Mouse (Mus musculus) hindbrain, embryonic 14.5 days (tissue): ENCODE data around the gene Supt5. TPM values are rescaled to one million over a fixed set of nuclear protein-coding genes. Genes with fewer than 3 reads are reported as not detected.
A peak's percentile ranks its signal among the peaks of the same experiment; 100 is the strongest.

Source experiments
- ATAC-seq: fragments of 200-750 bp; cut with Nextera tagmentation; 2 replicates; pipeline ENCODE4 v1.8.0; 2017; ENCODE audit warnings: moderate number of reproducible peaks, mild to moderate bottlenecking, moderate TSS enrichment, moderate library complexity; ENCODE audit not compliant: low FRiP score
- DNase-seq: peaks from one replicate; pipeline ENCODE4 v3.0.0-alpha.2; 2015; ENCODE audit warnings: low spot score
- H3K27ac ChIP-seq: fragments of 300-500 bp; sonication (generic); 2 replicates; pipeline ENCODE4 v1.5.1; 2014; ENCODE audit warnings: mild to moderate bottlenecking, moderate library complexity
- H3K27me3 ChIP-seq: fragments of 300-500 bp; sonication (generic); 2 replicates; pipeline ENCODE4 v1.6.1; 2014; ENCODE audit warnings: mild to moderate bottlenecking, low read length, mixed read lengths; ENCODE audit not compliant: control insufficient read depth, insufficient read depth
- H3K36me3 ChIP-seq: fragments of 300-500 bp; sonication (generic); replicated peaks from 2 replicates; pipeline ENCODE4 v1.6.1; 2014; ENCODE audit not compliant: control insufficient read depth, insufficient read depth
- H3K4me1 ChIP-seq: fragments of 300-500 bp; sonication (generic); replicated peaks from 2 replicates; pipeline ENCODE4 v1.6.1; 2014; ENCODE audit warnings: antibody characterized with exemption, low read length, mixed read lengths; ENCODE audit not compliant: control insufficient read depth, insufficient read depth
- H3K4me2 ChIP-seq: fragments of 300-500 bp; sonication (generic); replicated peaks from 2 replicates; pipeline ENCODE4 v1.6.1; 2014; ENCODE audit warnings: mild to moderate bottlenecking, moderate library complexity
- H3K4me3 ChIP-seq: fragments of 300-500 bp; sonication (generic); replicated peaks from 2 replicates; pipeline ENCODE4 v1.5.1; 2014; ENCODE audit warnings: mild to moderate bottlenecking, low read length
- H3K9ac ChIP-seq: fragments of 300-500 bp; sonication (generic); 2 replicates; pipeline ENCODE4 v1.6.1; 2014
- H3K9me3 ChIP-seq: fragments of 300-500 bp; sonication (generic); 2 replicates; pipeline ENCODE4 v1.6.1; 2016; ENCODE audit warnings: low read length; ENCODE audit not compliant: control insufficient read depth
- WGBS: fragments of 180-500 bp; shearing (Covaris S2); extraction: QIAGEN DNeasy Blood & Tissue Kit; methylation state at CpG from one replicate; pipeline ENCODE4 v1.1.7; 2014; 5-methylcytosine and 5-hydroxymethylcytosine counted together
- polyA plus RNA-seq: library from polyadenylated mRNA; unstranded; fragments of >200 nt; fragmentation: Nextera tagmentation; extraction: Ambion mirVana; gene quantifications from 2 replicates; pipeline ENCODE4 v1.2.1, GENCODE M21; 2014

Supt5 gene
- polyA plus RNA-seq, 1 experiment from 2014 or later: 75.2 TPM

GRCm38 (mm10) chr7:28271761-28272160 lies 66.8 kb downstream of the Supt5 start:
- Histone ChIP-seq H3K27me3 (no peaks in the 10 kb centered on the region), H3K36me3 (peaks cover 27% of the 10 kb centered on the region), H3K27ac (no peak overlapping the region), H3K4me3 (no peak overlapping the region), H3K9me3 (no peaks in the 10 kb centered on the region), H3K4me2 (no peak overlapping the region), H3K4me1 (peaks cover 10% of the 10 kb centered on the region; the same call in 1 of the 2 replicates), H3K9ac (no peak overlapping the region)
- WGBS: 73% methylated on average over 3 of the region's 3 CpGs
- ATAC-seq (no peak), DNase-seq (no peak)

GRCm38 (mm10) chr7:28269355-28269754 lies 69.2 kb downstream of the Supt5 start:
- ATAC-seq (no peak), DNase-seq (no peak)
- no peak overlapping the region for H3K27ac ChIP-seq
- H3K4me3 ChIP-seq: peak overlapping the region; percentile 88
- H3K9me3 ChIP-seq: no peaks in the 10 kb centered on the region
- H3K36me3 ChIP-seq: peaks cover 27% of the 10 kb centered on the region
- H3K4me1 ChIP-seq: peaks cover 10% of the 10 kb centered on the region; the same call in 1 of the 2 replicates
- no peak overlapping the region for H3K9ac ChIP-seq
- 89% methylated on average over 12 of the region's 12 CpGs for WGBS
- H3K4me2 ChIP-seq: peak overlapping the region; percentile 68
- no peaks in the 10 kb centered on the region for H3K27me3 ChIP-seq

- Histone ChIP-seq H3K4me3 (peak overlapping the region; percentile 88), H3K4me1 (peaks cover 10% of the 10 kb centered on the region; the same call in 1 of the 2 replicates), H3K36me3 (peaks cover 23% of the 10 kb centered on the region), H3K9me3 (no peaks in the 10 kb centered on the region), H3K9ac (peak overlapping the region; percentile 98), H3K27ac (peak overlapping the region; percentile 92), H3K27me3 (no peaks in the 10 kb centered on the region), H3K4me2 (peak overlapping the region; percentile 68)
- DNase-seq: no peak
- 30% methylated on average over 16 of the region's 16 CpGs for WGBS
- ATAC-seq: no peak
Observed at GRCm38 (mm10) chr7:28268576-28268975, 70.0 kb downstream of the Supt5 start.

- H3K27me3 ChIP-seq: no peaks in the 10 kb centered on the region
- peak; percentile 71 for ATAC-seq
- peak; percentile 42 for DNase-seq
- under 1% methylated on average over 60 of the region's 62 CpGs for WGBS
- H3K4me1 ChIP-seq: peaks cover 10% of the 10 kb centered on the region; the same call in 1 of the 2 replicates
- peak overlapping the region; percentile 92 for H3K27ac ChIP-seq
- peak overlapping the region; percentile 98 for H3K9ac ChIP-seq
- peak overlapping the region; percentile 68 for H3K4me2 ChIP-seq
- peak overlapping the region; percentile 88 for H3K4me3 ChIP-seq
- peaks cover 18% of the 10 kb centered on the region for H3K36me3 ChIP-seq
- H3K9me3 ChIP-seq: no peaks in the 10 kb centered on the region
Observed at GRCm38 (mm10) chr7:28268042-28268531, 70.5 kb downstream of the Supt5 start.

- Histone ChIP-seq H3K4me1 (peaks cover 10% of the 10 kb centered on the region; the same call in 1 of the 2 replicates), H3K4me3 (peak within 1 kb of the TSS; percentile 88), H3K27me3 (no peaks in the 10 kb centered on the region), H3K9ac (peak within 1 kb of the TSS; percentile 98), H3K36me3 (peaks cover 11% of the 10 kb centered on the region), H3K9me3 (no peaks in the 10 kb centered on the region), H3K27ac (peak within 1 kb of the TSS; percentile 92), H3K4me2 (peak within 1 kb of the TSS; percentile 68)
- WGBS: 8% methylated on average over 51 of the region's 57 CpGs
- ATAC-seq: peak; percentile 91
- DNase-seq: peak; percentile 96
Observed at GRCm38 (mm10) chr7:28267129-28268041, 71.2 kb downstream of the Supt5 start, which contains the start of gene Eid2. Eid2 (plus strand) TSS chr7:28267881.

GRCm38 (mm10) chr7:28265391-28265790 lies 73.2 kb downstream of the Supt5 start:
- no peaks in the 10 kb centered on the region for H3K9me3 ChIP-seq
- 87% methylated on average over 13 of the region's 13 CpGs for WGBS

More at GRCm38 (mm10) chr7:28265391-28265790, 73.2 kb downstream of the Supt5 start:
- ATAC-seq: no peak
- no peak overlapping the region for H3K27ac ChIP-seq
- no peak overlapping the region for H3K4me2 ChIP-seq
- peaks cover 4% of the 10 kb centered on the region; the same call in 1 of the 2 replicates for H3K36me3 ChIP-seq
- H3K27me3 ChIP-seq: no peaks in the 10 kb centered on the region
- no peak overlapping the region for H3K9ac ChIP-seq
- H3K4me1 ChIP-seq: peaks cover 10% of the 10 kb centered on the region; the same call in 1 of the 2 replicates
- no peak for DNase-seq
- no peak overlapping the region for H3K4me3 ChIP-seq

Other genes with a start within 250 kb of the Supt5 start
- gene 9530053A07Rik, start 209.3 kb downstream of the Supt5 start, polyA plus RNA-seq: 0.09 and 0.24 TPM in 2 replicates
- gene Fbl, start 169.0 kb downstream of the Supt5 start, polyA plus RNA-seq: 23.1 and 28.2 TPM in 2 replicates
- 11.6 and 12.6 TPM in 2 replicates for gene Dyrk1b, start 159.3 kb downstream of the Supt5 start, polyA plus RNA-seq
- 8.8 and 11.3 TPM in 2 replicates for gene Eid2, start 70.9 kb downstream of the Supt5 start, polyA plus RNA-seq
- 33.8 and 35.2 TPM in 2 replicates for gene Eid2b, start 61.0 kb downstream of the Supt5 start, polyA plus RNA-seq
- gene Selenov, start 47.6 kb downstream of the Supt5 start, polyA plus RNA-seq: 0.74 and 0.91 TPM in 2 replicates
- gene Dll3, start 36.5 kb downstream of the Supt5 start, polyA plus RNA-seq: 19.1 and 21.0 TPM in 2 replicates
- gene Timm50, start 26.7 kb downstream of the Supt5 start, polyA plus RNA-seq: 125 and 137 TPM in 2 replicates
- 521 and 677 TPM in 2 replicates for gene Rps16, start 11.9 kb upstream of the Supt5 start, polyA plus RNA-seq
- gene Plekhg2, start 33.9 kb upstream of the Supt5 start, polyA plus RNA-seq: 21.5 and 25.5 TPM in 2 replicates
- gene Zfp36, start 41.5 kb upstream of the Supt5 start, polyA plus RNA-seq: 3.0 and 3.7 TPM in 2 replicates
- 39.2 and 44.5 TPM in 2 replicates for gene Med29, start 54.0 kb upstream of the Supt5 start, polyA plus RNA-seq
- gene Paf1, start 54.2 kb upstream of the Supt5 start, polyA plus RNA-seq: 73.9 and 74.3 TPM in 2 replicates
- 4.7 and 6.6 TPM in 2 replicates for gene Gmfg, start 98.7 kb upstream of the Supt5 start, polyA plus RNA-seq
- 25.5 and 28.7 TPM in 2 replicates for gene Lrfn1, start 113.2 kb upstream of the Supt5 start, polyA plus RNA-seq
- gene Ifnl2, start 171.7 kb upstream of the Supt5 start, polyA plus RNA-seq: not detected in 2 replicates
- not detected in 2 replicates for gene Ifnl3, start 184.1 kb upstream of the Supt5 start, polyA plus RNA-seq
- gene Sycn, start 202.1 kb upstream of the Supt5 start, polyA plus RNA-seq: not detected in 2 replicates
- 0.12 and 0.13 TPM in 2 replicates for gene Nccrp1, start 208.5 kb upstream of the Supt5 start, polyA plus RNA-seq